Mouse (Mus musculus) lung, postnatal 0 days (tissue): ENCODE measurements around the gene Mafg.
A peak's percentile ranks its signal among the peaks of the same experiment; 100 is the strongest.

Source experiments
- CTCF ChIP-seq: IDR thresholded peaks from 2 replicates; pipeline ENCODE4 v1.5.1; 2016; ENCODE audit warnings: antibody characterized with exemption, mild to moderate bottlenecking
- EP300 ChIP-seq: IDR thresholded peaks from 2 replicates; pipeline ENCODE4 v1.6.1; 2016; ENCODE audit warnings: antibody characterized with exemption, mild to moderate bottlenecking, control low read depth

DNA sequence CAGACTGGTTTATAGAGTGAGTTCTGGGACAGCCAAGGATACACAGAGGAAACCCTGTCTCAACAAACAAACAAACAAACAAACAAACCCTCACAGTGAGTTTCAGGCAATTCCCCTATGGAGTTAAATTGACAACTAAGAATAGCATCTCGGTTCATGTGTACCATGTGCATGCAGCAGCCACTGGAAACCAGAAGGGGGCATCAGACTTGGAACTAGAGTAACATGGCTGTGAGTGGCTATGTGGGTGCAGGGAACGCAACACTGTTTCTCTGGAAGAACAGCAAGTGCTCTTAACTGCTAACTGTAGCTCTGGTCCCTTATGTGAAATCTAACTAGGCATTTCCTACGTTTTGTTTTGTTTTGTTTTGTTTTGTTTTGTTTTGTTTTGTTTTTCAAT is 18.5 kb upstream of the Mafg start:
- peak; percentile 52 for TF ChIP-seq CTCF
- no peak for TF ChIP-seq EP300
